Mouse (Mus musculus): ENCODE data around the gene Lmod2. TPM values are rescaled to one million over a fixed set of nuclear protein-coding genes. Genes with fewer than 3 reads are reported as not detected.

Lmod2 gene
- polyA plus RNA-seq, 1 experiment from 2014 or later: not detected

DNA sequence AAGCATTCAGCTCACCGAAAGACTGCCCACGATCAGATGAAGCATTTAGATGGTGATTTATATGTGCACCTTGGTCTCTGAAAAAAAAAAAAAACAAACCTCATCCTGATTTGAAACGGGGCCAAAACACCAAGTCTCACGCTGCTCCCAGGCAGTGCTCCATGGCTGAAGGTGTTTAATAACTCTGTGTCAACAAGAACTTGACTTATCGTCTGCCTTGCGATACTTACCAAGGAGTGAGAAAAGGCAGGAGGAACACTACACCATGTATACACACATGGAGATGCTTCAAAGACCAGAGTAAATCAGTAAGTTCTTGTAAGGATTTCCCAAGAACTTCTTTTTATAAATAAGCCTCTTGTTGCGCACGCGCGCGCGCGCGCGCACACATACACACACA lies 10.0 kb downstream of the Lmod2 start:
- 94% methylated on average over 15 of the region's 15 CpGs for WGBS
- Histone ChIP-seq H3K36me3 (ENCODE audit: control insufficient read depth, insufficient read depth, low read length) (no peaks in the 10 kb centered on the region), H3K27ac (ENCODE audit: low read length) (no peak overlapping the region), H3K4me2 (ENCODE audit: low read length) (no peak overlapping the region), H3K9ac (ENCODE audit: low read depth, low read length) (no peak overlapping the region), H3K4me1 (ENCODE audit: control insufficient read depth, insufficient read depth, low read length) (no peaks in the 10 kb centered on the region), H3K4me3 (ENCODE audit: low read depth, low read length) (no peak overlapping the region), H3K27me3 (ENCODE audit: control insufficient read depth, insufficient read depth, low read depth, low read length) (no peaks in the 10 kb centered on the region), H3K9me3 (replicated peaks; ENCODE audit: control insufficient read depth, low read length, poor library complexity, severe bottlenecking) (no peaks in the 10 kb centered on the region)
- no peak for ATAC-seq

DNA sequence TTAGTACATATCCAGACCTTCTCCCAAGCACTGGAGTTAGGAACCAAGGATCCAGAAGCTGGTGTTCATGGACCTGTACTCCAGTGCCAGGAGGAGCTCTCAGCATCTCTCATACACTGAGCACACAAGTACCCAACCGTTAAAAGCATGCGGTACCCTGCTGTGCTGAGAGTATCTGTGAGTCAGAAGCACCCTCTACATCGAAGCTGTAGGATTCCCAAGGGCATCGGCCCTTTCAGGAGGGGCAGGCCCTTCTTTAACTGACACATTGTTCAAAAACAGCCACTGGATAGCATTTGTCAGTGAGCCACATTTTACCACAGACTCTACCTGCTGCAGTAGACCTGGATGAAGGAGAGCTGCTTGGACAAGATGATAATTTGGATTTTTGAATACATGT lies 10.6 kb downstream of the Lmod2 start:
- no peak overlapping the region for H3K4me3 ChIP-seq (ENCODE audit: low read depth, low read length)
- no peak overlapping the region for H3K9ac ChIP-seq (ENCODE audit: low read depth, low read length)
- H3K27me3 ChIP-seq (ENCODE audit: control insufficient read depth, insufficient read depth, low read depth, low read length): no peaks in the 10 kb centered on the region
- no peaks in the 10 kb centered on the region for H3K4me1 ChIP-seq (ENCODE audit: control insufficient read depth, insufficient read depth, low read length)
- no peak for ATAC-seq
- H3K9me3 ChIP-seq (replicated peaks; ENCODE audit: control insufficient read depth, low read length, poor library complexity, severe bottlenecking): no peaks in the 10 kb centered on the region
- no peak overlapping the region for H3K4me2 ChIP-seq (ENCODE audit: low read length)
- no peaks in the 10 kb centered on the region for H3K36me3 ChIP-seq (ENCODE audit: control insufficient read depth, insufficient read depth, low read length)
- H3K27ac ChIP-seq (ENCODE audit: low read length): no peak overlapping the region
- 74% methylated on average over 4 of the region's 4 CpGs for WGBS

GRCm38 (mm10) chr6:24608682-24609081 lies 11.1 kb downstream of the Lmod2 start:
- WGBS: 97% methylated on average over 3 of the region's 3 CpGs
- no peaks in the 10 kb centered on the region for H3K36me3 ChIP-seq (ENCODE audit: control insufficient read depth, insufficient read depth, low read length)
- H3K27ac ChIP-seq (ENCODE audit: low read length): no peak overlapping the region
- no peak overlapping the region for H3K9ac ChIP-seq (ENCODE audit: low read depth, low read length)
- no peaks in the 10 kb centered on the region for H3K27me3 ChIP-seq (ENCODE audit: control insufficient read depth, insufficient read depth, low read depth, low read length)
- ATAC-seq: no peak
- H3K9me3 ChIP-seq (replicated peaks; ENCODE audit: control insufficient read depth, low read length, poor library complexity, severe bottlenecking): no peaks in the 10 kb centered on the region
- H3K4me3 ChIP-seq (ENCODE audit: low read depth, low read length): no peak overlapping the region
- H3K4me1 ChIP-seq (ENCODE audit: control insufficient read depth, insufficient read depth, low read length): no peaks in the 10 kb centered on the region
- H3K4me2 ChIP-seq (ENCODE audit: low read length): no peak overlapping the region

DNA sequence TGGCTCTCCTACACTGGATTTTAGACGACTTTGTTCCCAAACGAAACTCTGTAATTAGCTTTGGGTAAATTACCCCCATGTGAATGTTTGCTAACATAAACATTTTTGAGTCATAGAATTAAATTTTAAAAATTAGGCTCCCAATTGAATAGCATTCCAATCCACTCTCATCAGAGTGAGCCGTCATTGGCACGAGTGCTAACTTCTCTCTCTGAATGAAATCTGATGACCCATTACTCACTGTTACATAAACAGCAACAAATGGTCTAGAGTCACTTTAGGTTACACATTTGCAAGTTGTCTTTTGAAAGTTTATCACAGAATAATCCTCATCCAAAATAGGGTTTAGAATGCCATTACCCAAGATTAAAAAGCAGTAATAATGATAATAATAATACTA lies 12.0 kb downstream of the Lmod2 start:
- Histone ChIP-seq H3K4me3 (ENCODE audit: low read depth, low read length) (no peak overlapping the region), H3K4me1 (ENCODE audit: control insufficient read depth, insufficient read depth, low read length) (no peaks in the 10 kb centered on the region), H3K9me3 (replicated peaks; ENCODE audit: control insufficient read depth, low read length, poor library complexity, severe bottlenecking) (no peaks in the 10 kb centered on the region), H3K27ac (ENCODE audit: low read length) (no peak overlapping the region), H3K27me3 (ENCODE audit: control insufficient read depth, insufficient read depth, low read depth, low read length) (no peaks in the 10 kb centered on the region), H3K36me3 (ENCODE audit: control insufficient read depth, insufficient read depth, low read length) (peaks cover 2% of the 10 kb centered on the region; the same call in 1 of the 2 replicates), H3K4me2 (ENCODE audit: low read length) (no peak overlapping the region), H3K9ac (ENCODE audit: low read depth, low read length) (no peak overlapping the region)
- 87% methylated on average over 4 of the region's 4 CpGs for WGBS
- no peak for ATAC-seq

DNA sequence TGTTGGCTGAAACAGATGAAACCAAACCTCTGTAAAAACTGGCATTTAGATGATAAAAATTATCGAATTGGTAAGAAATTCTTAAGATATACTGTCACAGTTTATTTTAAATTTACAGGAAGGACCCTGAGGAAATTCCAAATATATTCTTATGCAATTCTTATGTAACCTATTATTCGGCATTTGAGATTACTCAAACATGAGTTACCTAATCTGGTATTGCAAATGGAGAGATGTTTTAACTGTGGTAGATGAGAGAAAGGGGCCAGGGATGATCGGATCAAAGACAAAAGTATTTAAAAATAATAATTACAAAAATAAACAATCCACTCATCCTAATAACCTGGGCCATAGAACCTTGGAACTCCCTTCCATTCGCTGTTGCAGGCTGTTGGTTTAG lies 12.8 kb downstream of the Lmod2 start:
- H3K9me3 ChIP-seq (replicated peaks; ENCODE audit: control insufficient read depth, low read length, poor library complexity, severe bottlenecking): no peaks in the 10 kb centered on the region

GRCm38 (mm10) chr6:24612074-24612755 lies 14.7 kb downstream of the Lmod2 start:
- Histone ChIP-seq H3K4me2 (ENCODE audit: low read length) (no peak overlapping the region), H3K4me1 (ENCODE audit: control insufficient read depth, insufficient read depth, low read length) (no peaks in the 10 kb centered on the region), H3K36me3 (ENCODE audit: control insufficient read depth, insufficient read depth, low read length) (peaks cover 5% of the 10 kb centered on the region), H3K9me3 (replicated peaks; ENCODE audit: control insufficient read depth, low read length, poor library complexity, severe bottlenecking) (no peaks in the 10 kb centered on the region), H3K9ac (ENCODE audit: low read depth, low read length) (no peak overlapping the region), H3K27me3 (ENCODE audit: control insufficient read depth, insufficient read depth, low read depth, low read length) (no peaks in the 10 kb centered on the region), H3K27ac (ENCODE audit: low read length) (no peak overlapping the region), H3K4me3 (ENCODE audit: low read depth, low read length) (no peak overlapping the region)
- 93% methylated on average over 7 of the region's 7 CpGs for WGBS
- ATAC-seq: no peak

More for the DNA sequence above, 12.8 kb downstream of the Lmod2 start:
- peaks cover 2% of the 10 kb centered on the region; the same call in 1 of the 2 replicates for H3K36me3 ChIP-seq (ENCODE audit: control insufficient read depth, insufficient read depth, low read length)
- H3K27me3 ChIP-seq (ENCODE audit: control insufficient read depth, insufficient read depth, low read depth, low read length): no peaks in the 10 kb centered on the region
- no peak for ATAC-seq
- no peak overlapping the region for H3K9ac ChIP-seq (ENCODE audit: low read depth, low read length)
- WGBS: 92% methylated on average over 4 of the region's 4 CpGs
- no peaks in the 10 kb centered on the region for H3K4me1 ChIP-seq (ENCODE audit: control insufficient read depth, insufficient read depth, low read length)
- H3K4me3 ChIP-seq (ENCODE audit: low read depth, low read length): no peak overlapping the region
- H3K4me2 ChIP-seq (ENCODE audit: low read length): no peak overlapping the region
- no peak overlapping the region for H3K27ac ChIP-seq (ENCODE audit: low read length)

DNA sequence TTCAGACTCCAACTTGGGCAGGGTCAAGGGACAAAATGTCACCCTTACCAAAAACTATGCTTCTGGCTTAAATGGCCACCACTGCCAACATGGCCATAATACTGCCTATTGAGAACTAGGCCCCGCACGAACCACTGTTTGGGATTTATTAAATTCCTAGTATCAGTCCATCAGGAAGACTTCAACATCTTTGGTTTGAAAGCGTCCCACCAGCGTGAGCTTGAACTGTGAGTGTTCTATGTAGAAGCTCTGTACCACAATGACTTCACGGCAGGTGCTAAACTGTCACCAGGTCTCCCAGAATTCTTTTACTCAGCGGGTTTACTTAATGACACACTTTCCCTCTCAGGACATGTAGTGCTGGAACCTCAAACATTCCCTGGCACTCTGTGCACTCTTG lies 15.8 kb downstream of the Lmod2 start:
- Histone ChIP-seq H3K36me3 (ENCODE audit: control insufficient read depth, insufficient read depth, low read length) (peaks cover 12% of the 10 kb centered on the region), H3K4me2 (ENCODE audit: low read length) (no peak overlapping the region), H3K9me3 (replicated peaks; ENCODE audit: control insufficient read depth, low read length, poor library complexity, severe bottlenecking) (no peaks in the 10 kb centered on the region), H3K27ac (ENCODE audit: low read length) (no peak overlapping the region), H3K9ac (ENCODE audit: low read depth, low read length) (no peak overlapping the region), H3K4me3 (ENCODE audit: low read depth, low read length) (no peak overlapping the region), H3K4me1 (ENCODE audit: control insufficient read depth, insufficient read depth, low read length) (no peaks in the 10 kb centered on the region), H3K27me3 (ENCODE audit: control insufficient read depth, insufficient read depth, low read depth, low read length) (no peaks in the 10 kb centered on the region)
- WGBS: 88% methylated on average over 6 of the region's 6 CpGs
- ATAC-seq: no peak

DNA sequence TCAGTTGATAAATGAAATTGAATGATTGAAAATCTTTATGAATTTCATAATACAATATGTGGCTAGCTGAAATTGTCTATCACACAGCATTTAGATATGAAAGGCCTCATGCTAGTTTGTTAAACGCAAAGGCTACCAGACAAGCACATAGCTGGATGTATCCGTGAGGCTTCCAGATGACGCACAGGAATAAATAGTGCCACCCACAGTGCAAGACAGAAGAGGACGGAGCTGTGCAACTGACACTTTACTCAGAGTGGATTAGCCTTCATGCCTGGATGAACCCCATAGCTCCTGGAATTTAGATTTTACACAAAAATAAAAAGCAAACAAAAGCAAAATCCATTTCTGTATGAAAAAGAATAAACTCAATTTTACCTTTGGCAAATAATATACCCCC lies 16.4 kb downstream of the Lmod2 start:
- Histone ChIP-seq H3K27me3 (ENCODE audit: control insufficient read depth, insufficient read depth, low read depth, low read length) (no peaks in the 10 kb centered on the region), H3K36me3 (ENCODE audit: control insufficient read depth, insufficient read depth, low read length) (peaks cover 12% of the 10 kb centered on the region), H3K9ac (ENCODE audit: low read depth, low read length) (no peak overlapping the region), H3K9me3 (replicated peaks; ENCODE audit: control insufficient read depth, low read length, poor library complexity, severe bottlenecking) (no peaks in the 10 kb centered on the region), H3K27ac (ENCODE audit: low read length) (no peak overlapping the region), H3K4me3 (ENCODE audit: low read depth, low read length) (no peak overlapping the region), H3K4me1 (ENCODE audit: control insufficient read depth, insufficient read depth, low read length) (no peaks in the 10 kb centered on the region), H3K4me2 (ENCODE audit: low read length) (no peak overlapping the region)
- WGBS: 38% methylated on average over 4 of the region's 4 CpGs
- ATAC-seq: no peak

GRCm38 (mm10) chr6:24616746-24617145 lies 19.2 kb downstream of the Lmod2 start:
- Histone ChIP-seq H3K4me3 (ENCODE audit: low read depth, low read length) (no peak overlapping the region), H3K9ac (ENCODE audit: low read depth, low read length) (no peak overlapping the region), H3K27ac (ENCODE audit: low read length) (no peak overlapping the region), H3K36me3 (ENCODE audit: control insufficient read depth, insufficient read depth, low read length) (peaks cover 15% of the 10 kb centered on the region), H3K4me1 (ENCODE audit: control insufficient read depth, insufficient read depth, low read length) (no peaks in the 10 kb centered on the region), H3K4me2 (ENCODE audit: low read length) (no peak overlapping the region), H3K9me3 (replicated peaks; ENCODE audit: control insufficient read depth, low read length, poor library complexity, severe bottlenecking) (no peaks in the 10 kb centered on the region), H3K27me3 (ENCODE audit: control insufficient read depth, insufficient read depth, low read depth, low read length) (no peaks in the 10 kb centered on the region)
- 75% methylated on average over 4 of the region's 4 CpGs for WGBS
- ATAC-seq: no peak
